In genomic region chr1:169802868-169803267, GRCm38 (mm10) we compare ENCODE assay signal across 27 mouse cellular contexts. TPM values are rescaled to one million over a fixed set of nuclear protein-coding genes. Genes with fewer than 3 reads are reported as not detected.
DNase-seq lines count a peak whose midpoint lies in the region; ATAC-seq and TF ChIP-seq lines count a peak whose summit lies in the region.
"Had no signal": no experiment of that assay in that cellular context is flagged by ENCODE, and none has a peak within 500 bp of the region (broad histone marks: within the 10 kb centered on the region; RNA-seq: fewer than 3 reads in every experiment).

No protein-coding gene starts in this region.

- peaks cover 3% of the 10 kb centered on the region; the same call in 1 of the 2 replicates for H3K9me3 ChIP-seq in lung, embryonic 14.5 days (ENCODE audit: low read depth, low read length)
- no peaks in the 10 kb centered on the region for H3K9me3 ChIP-seq in lung, embryonic 16.5 days (ENCODE audit: control insufficient read depth, low read length)
- H3K9me3 ChIP-seq: embryonic facial prominence, embryonic 10.5 days; embryonic facial prominence, embryonic 12.5 days; forebrain, embryonic 13.5 days; forebrain, embryonic 15.5 days had no signal

- H3K9ac ChIP-seq in lung, embryonic 14.5 days, result no peak overlapping the region
- no peak overlapping the region for H3K9ac ChIP-seq in lung, embryonic 16.5 days (ENCODE audit: low read length)
- H3K9ac ChIP-seq: embryonic facial prominence, embryonic 12.5 days; forebrain, embryonic 13.5 days; forebrain, embryonic 15.5 days had no signal

- DNase-seq in layer of hippocampus, adult 2 months (ENCODE audit: low spot score in 2 of 2), result no peak
- DNase-seq in layer of hippocampus, adult 8-10 months (ENCODE audit: low spot score in 2 of 2), result no peak
- peak; percentile 27 for DNase-seq in lung, embryonic 14.5 days
- no peak for DNase-seq in lung, adult 2 months
- DNase-seq in lung, postnatal 10 days, result no peak
- DNase-seq: adrenal gland, adult 2 months; adrenal gland, postnatal 10 days; adrenal gland, postnatal 25 days; B cell, adult 2 months; cerebellum, adult 11 months; cerebellum, adult 18-20 months; cerebellum, adult 8-10 months; cerebellum, adult 9-11 months; cerebellum, postnatal 14 days; cerebellum, postnatal 36 days had no signal

- no peak overlapping the region for H3K4me3 ChIP-seq in layer of hippocampus, adult 2 months
- no peak overlapping the region for H3K4me3 ChIP-seq in lung, embryonic 14.5 days (ENCODE audit: low read depth, low read length)
- H3K4me3 ChIP-seq in lung, adult 2 months (replicated peaks; ENCODE audit: extremely low read depth, low read depth, low read length), result no peak overlapping the region
- H3K4me3 ChIP-seq in lung, embryonic 16.5 days (ENCODE audit: low read length), result no peak overlapping the region
- H3K4me3 ChIP-seq in cortical plate, adult 2 months (ENCODE audit: insufficient read depth, low read length), result no peak overlapping the region
- H3K4me3 ChIP-seq: embryonic facial prominence, embryonic 10.5 days; embryonic facial prominence, embryonic 12.5 days; forebrain, embryonic 13.5 days; forebrain, embryonic 15.5 days had no signal

- no peak overlapping the region for H3K4me2 ChIP-seq in lung, embryonic 14.5 days
- H3K4me2 ChIP-seq in lung, embryonic 16.5 days (ENCODE audit: low read depth, low read length), result no peak overlapping the region
- H3K4me2 ChIP-seq: embryonic facial prominence, embryonic 12.5 days; forebrain, embryonic 13.5 days; forebrain, embryonic 15.5 days had no signal

- peak; percentile 20 for ATAC-seq in lung, embryonic 14.5 days (ENCODE audit: insufficient read depth)
- peak; percentile 71 for ATAC-seq in lung, embryonic 16.5 days (ENCODE audit: low read depth)
- ATAC-seq: activated CD4-positive, CD25-positive, alpha-beta regulatory T cell, adult 4 months; CD4-positive, CD25-positive, alpha-beta regulatory T cell, adult 4 months; forebrain, embryonic 13.5 days; forebrain, embryonic 15.5 days; Patski had no signal

- no peak for TF ChIP-seq CTCF in layer of hippocampus, adult 2 months (conservative IDR thresholded peaks at IDR 0.05)
- no peak for TF ChIP-seq CTCF in lung, embryonic 14.5 days (IDR thresholded peaks at IDR 0.05; ENCODE audit: low read depth)
- no peak for TF ChIP-seq CTCF in lung, adult 2 months (IDR thresholded peaks at IDR 0.05; ENCODE audit: insufficient read depth, low read length)
- TF ChIP-seq CTCF in cortical plate, adult 2 months (IDR thresholded peaks at IDR 0.05; ENCODE audit: extremely low read depth, insufficient read depth, low read length), result no peak

- no peaks in the 10 kb centered on the region for H3K27me3 ChIP-seq in lung, embryonic 14.5 days (ENCODE audit: insufficient read depth, low read length)
- H3K27me3 ChIP-seq in lung, embryonic 16.5 days (ENCODE audit: control insufficient read depth, insufficient read depth, low read depth, low read length), result no peaks in the 10 kb centered on the region
- H3K27me3 ChIP-seq: embryonic facial prominence, embryonic 12.5 days; forebrain, embryonic 13.5 days; forebrain, embryonic 15.5 days; Patski had no signal

- H3K27ac ChIP-seq in layer of hippocampus, adult 2 months, result 0 out of 2 replicates have a peak overlapping the region, but pooled peaks have one; percentile 43
- H3K27ac ChIP-seq in lung, embryonic 14.5 days (ENCODE audit: low read depth), result peak overlapping the region; percentile 25; the same call in 1 of the 2 replicates
- peak overlapping the region; percentile 85 for H3K27ac ChIP-seq in lung, embryonic 16.5 days (ENCODE audit: low read length)
- peak overlapping the region; percentile 45 for H3K27ac ChIP-seq in cortical plate, adult 2 months (ENCODE audit: insufficient read depth, low read length)
- H3K27ac ChIP-seq: embryonic facial prominence, embryonic 10.5 days; embryonic facial prominence, embryonic 12.5 days; forebrain, embryonic 13.5 days; forebrain, embryonic 15.5 days had no signal

- 67% methylated on average over 4 of the region's 4 CpGs for WGBS in lung, embryonic 14.5 days
- WGBS in lung, adult 2 months, result 70% methylated on average over 4 of the region's 4 CpGs
- 61% methylated on average over 4 of the region's 4 CpGs for WGBS in lung, embryonic 16.5 days

- H3K36me3 ChIP-seq in lung, embryonic 14.5 days (ENCODE audit: insufficient read depth), result no peaks in the 10 kb centered on the region
- H3K36me3 ChIP-seq in lung, embryonic 16.5 days (ENCODE audit: control insufficient read depth, insufficient read depth, low read length), result no peaks in the 10 kb centered on the region
- H3K36me3 ChIP-seq: embryonic facial prominence, embryonic 10.5 days; embryonic facial prominence, embryonic 12.5 days; forebrain, embryonic 15.5 days; G1E had no signal

- 0 out of 2 replicates have a peak, but pooled peaks cover 6% of the 10 kb centered on the region for H3K4me1 ChIP-seq in lung, embryonic 14.5 days (ENCODE audit: insufficient read depth)
- H3K4me1 ChIP-seq in lung, adult 2 months (ENCODE audit: control insufficient read depth, insufficient read depth, low read length), result no peaks in the 10 kb centered on the region
- peaks cover 5% of the 10 kb centered on the region; the same call in 1 of the 2 replicates for H3K4me1 ChIP-seq in lung, embryonic 16.5 days (replicated peaks; ENCODE audit: control insufficient read depth, insufficient read depth, low read length)
- H3K4me1 ChIP-seq in cortical plate, adult 2 months (ENCODE audit: control insufficient read depth, insufficient read depth, low read length), result peaks cover 6% of the 10 kb centered on the region
- H3K4me1 ChIP-seq: embryonic facial prominence, embryonic 10.5 days; embryonic facial prominence, embryonic 12.5 days; forebrain, embryonic 13.5 days; forebrain, embryonic 15.5 days had no signal

- TF ChIP-seq POLR2A in lung, adult 2 months (IDR thresholded peaks at IDR 0.05; ENCODE audit: borderline replicate concordance, extremely low read depth, low read depth, low read length), result no peak
- no peak for TF ChIP-seq POLR2A in cortical plate, adult 2 months (IDR thresholded peaks at IDR 0.05; ENCODE audit: extremely low read depth, insufficient read depth, low read length)

RNA-seq across cellular contexts. Expression of gene Rgs4, which starts 55.4 kb away (rescaled TPM):
- 100 to 1,000 TPM; 107 to 122 TPM for total RNA-seq in layer of hippocampus, adult 2 months (2021)
- 100 to 1,000 TPM in 3 of 4 experiments, 10 to 100 TPM in 1; 99.7 to 131 (median 122) TPM for total RNA-seq in layer of hippocampus, adult 8-10 months (2022)
- 2.9 and 4.4 TPM in 2 replicates for polyA plus RNA-seq in lung, embryonic 14.5 days (2014; fragmentation: Nextera tagmentation; extraction: Ambion mirVana)
- 2.2 and 5.9 TPM in 2 replicates for polyA plus RNA-seq in lung, adult 2 months (2012; rRNA removed)
- 5.1 and 6.6 TPM in 2 replicates for polyA plus RNA-seq in lung, embryonic 16.5 days (2015; fragmentation: Nextera tagmentation; extraction: Ambion mirVana)
- polyA plus RNA-seq in cortical plate, adult 2 months (2012; rRNA removed), result 380 and 423 TPM in 2 replicates
- total RNA-seq: CH12.LX; common myeloid progenitor, adult 5-6 weeks; G1E had no signal
- polyA plus RNA-seq: activated CD4-positive, CD25-positive, alpha-beta regulatory T cell, adult 4 months; CD4-positive, CD25-positive, alpha-beta regulatory T cell, adult 4 months; G1E had no signal

Comparison
In these comparisons a context has a peak if more than half of its experiments do, and no peak if none do; other contexts are left out.
1. H3K27ac ChIP-seq: peak in every context shown above with its lines; median percentile 85 in lung, embryonic 16.5 days; 45 in cortical plate, adult 2 months; 43 in layer of hippocampus, adult 2 months; 25 in lung, embryonic 14.5 days.
2. RNA of gene Rgs4, which starts 55.4 kb away (polyA plus RNA-seq): 380 to 423 TPM in cortical plate, adult 2 months; 2.2 to 5.9 TPM in lung, adult 2 months, 5.1 to 6.6 TPM in lung, embryonic 16.5 days and 2.9 to 4.4 TPM in lung, embryonic 14.5 days; every median in the first group is over 10 times any median in the second.